Mouse (Mus musculus) lung, postnatal 0 days (tissue): ENCODE data around the gene Nup93. TPM values are rescaled to one million over a fixed set of nuclear protein-coding genes. Genes with fewer than 3 reads are reported as not detected.

Experiments
- ATAC-seq: fragments of 200-750 bp; cut with Nextera tagmentation; 2 replicates; pipeline ENCODE4 v1.8.0; 2017; ENCODE audit warnings: moderate library complexity
- DNase-seq: peaks from one replicate; pipeline ENCODE4 v3.0.0-alpha.2; 2016; ENCODE audit warnings: low spot score
- H3K27ac ChIP-seq: fragments of 300-500 bp; sonication (generic); 2 replicates; pipeline ENCODE4 v1.5.1; 2014; ENCODE audit warnings: antibody characterized with exemption, mild to moderate bottlenecking, low read length, mixed read lengths
- H3K27me3 ChIP-seq: fragments of 300-500 bp; sonication (generic); replicated peaks from 2 replicates; pipeline ENCODE4 v1.6.1; 2014; ENCODE audit warnings: low read length, mixed read lengths; ENCODE audit not compliant: insufficient read depth
- H3K36me3 ChIP-seq: fragments of 300-500 bp; sonication (generic); 2 replicates; pipeline ENCODE4 v1.6.1; 2014; ENCODE audit warnings: low read length, mixed read lengths; ENCODE audit not compliant: insufficient read depth
- H3K4me1 ChIP-seq: fragments of 300-500 bp; sonication (generic); 2 replicates; pipeline ENCODE4 v1.6.1; 2014; ENCODE audit warnings: antibody characterized with exemption, low read depth, low read length, mixed read lengths; ENCODE audit not compliant: insufficient read depth
- H3K4me2 ChIP-seq: fragments of 300-500 bp; sonication (generic); replicated peaks from 2 replicates; pipeline ENCODE4 v1.6.1; 2014; ENCODE audit warnings: low read depth, mild to moderate bottlenecking, low read length, moderate library complexity, mixed read lengths
- H3K4me3 ChIP-seq: fragments of 300-500 bp; sonication (generic); 2 replicates; pipeline ENCODE4 v1.5.1; 2014; ENCODE audit warnings: low read depth, low read length
- H3K9ac ChIP-seq: fragments of 300-500 bp; sonication (generic); replicated peaks from 2 replicates; pipeline ENCODE4 v1.6.1; 2014; ENCODE audit warnings: low read depth, mild to moderate bottlenecking
- H3K9me3 ChIP-seq: fragments of 300-500 bp; sonication (generic); 2 replicates; pipeline ENCODE4 v1.6.1; 2016; ENCODE audit warnings: low read length, mixed read lengths
- CTCF ChIP-seq: IDR thresholded peaks from 2 replicates; pipeline ENCODE4 v1.5.1; 2016; ENCODE audit warnings: antibody characterized with exemption, mild to moderate bottlenecking
- EP300 ChIP-seq: IDR thresholded peaks from 2 replicates; pipeline ENCODE4 v1.6.1; 2016; ENCODE audit warnings: antibody characterized with exemption, mild to moderate bottlenecking, control low read depth
- WGBS: fragments of 180-500 bp; shearing (Covaris S2); extraction: QIAGEN DNeasy Blood & Tissue Kit; methylation state at CpG from one replicate; pipeline ENCODE4 v1.1.7; 2014; 5-methylcytosine and 5-hydroxymethylcytosine counted together
- polyA plus RNA-seq: library from polyadenylated mRNA; unstranded; fragments of >200 nt; fragmentation: Nextera tagmentation; extraction: Ambion mirVana; gene quantifications from 2 replicates; pipeline ENCODE4 v1.2.1, GENCODE M21; 2015

Nup93 gene
- polyA plus RNA-seq, 1 experiment from 2014 or later, result 26.7 TPM

DNA sequence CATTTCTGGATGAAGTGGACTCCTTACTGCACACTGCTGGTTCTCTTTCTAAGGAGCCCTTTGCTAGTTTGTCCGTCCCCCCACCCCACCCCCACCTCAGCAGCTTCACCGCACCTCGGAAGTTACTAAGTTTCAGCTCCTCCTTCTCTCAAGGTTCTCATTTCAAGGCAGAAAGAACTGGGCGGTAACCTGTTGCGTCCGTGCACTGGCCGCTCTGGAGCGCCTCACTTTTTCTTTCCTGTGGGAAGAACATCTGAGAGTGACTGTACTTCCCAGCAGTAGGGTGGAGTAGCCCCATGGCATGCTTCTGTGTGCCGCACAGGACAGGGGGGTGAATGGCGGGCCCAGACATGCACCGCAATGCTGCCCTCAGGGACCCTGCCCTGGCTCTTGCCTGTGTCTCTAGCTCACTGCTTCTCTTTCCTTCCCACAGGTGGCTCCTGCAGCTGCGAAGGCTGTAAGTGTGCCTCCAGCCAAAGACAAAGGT lies 30.0 kb upstream of the Nup93 start:
- H3K9me3 ChIP-seq, result no peaks in the 10 kb centered on the region
- DNase-seq (peak; percentile 76), ATAC-seq (peak; percentile 42)
- H3K9ac ChIP-seq, result no peak overlapping the region
- no peaks in the 10 kb centered on the region for H3K36me3 ChIP-seq
- 0 out of 2 replicates have a peak, but pooled peaks cover 5% of the 10 kb centered on the region for H3K27me3 ChIP-seq
- H3K4me1 ChIP-seq, result peaks cover 22% of the 10 kb centered on the region
- no peak for TF ChIP-seq EP300
- TF ChIP-seq CTCF, result no peak
- 22% methylated on average over 12 of the region's 12 CpGs for WGBS
- no peak overlapping the region for H3K4me3 ChIP-seq
- H3K27ac ChIP-seq, result peak overlapping the region; percentile 88
- H3K4me2 ChIP-seq, result 0 out of 2 replicates have a peak overlapping the region, but pooled peaks have one; percentile 8

DNA sequence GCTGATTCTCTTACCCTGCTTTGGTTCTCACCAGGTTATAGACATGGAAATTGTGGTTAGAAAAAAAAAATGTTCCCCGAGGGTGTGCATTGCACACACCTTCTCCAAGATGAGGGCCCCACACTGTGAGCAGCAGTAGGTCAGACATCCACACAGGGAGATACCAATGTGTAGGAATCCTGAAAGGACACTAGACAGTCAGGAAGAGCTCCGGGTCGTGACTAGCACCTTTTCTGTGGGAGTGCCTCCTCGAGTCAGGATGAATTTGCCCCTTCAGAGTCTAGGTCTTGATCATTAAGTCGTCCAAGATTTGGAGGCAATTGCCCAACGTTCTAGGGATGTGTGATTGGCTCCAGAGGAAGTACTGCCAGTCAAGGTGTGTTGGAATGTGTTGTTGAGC lies 28.6 kb upstream of the Nup93 start:
- Histone ChIP-seq H3K4me2 (peak overlapping the region; percentile 23; the same call in 1 of the 2 replicates), H3K9me3 (no peaks in the 10 kb centered on the region), H3K27ac (no peak overlapping the region), H3K4me3 (no peak overlapping the region), H3K36me3 (no peaks in the 10 kb centered on the region), H3K4me1 (peaks cover 18% of the 10 kb centered on the region; the same call in 1 of the 2 replicates), H3K9ac (no peak overlapping the region), H3K27me3 (no peaks in the 10 kb centered on the region)
- TF ChIP-seq CTCF (no peak), EP300 (no peak)
- DNase-seq (no peak), ATAC-seq (no peak)
- 59% methylated on average over 6 of the region's 6 CpGs for WGBS

DNA sequence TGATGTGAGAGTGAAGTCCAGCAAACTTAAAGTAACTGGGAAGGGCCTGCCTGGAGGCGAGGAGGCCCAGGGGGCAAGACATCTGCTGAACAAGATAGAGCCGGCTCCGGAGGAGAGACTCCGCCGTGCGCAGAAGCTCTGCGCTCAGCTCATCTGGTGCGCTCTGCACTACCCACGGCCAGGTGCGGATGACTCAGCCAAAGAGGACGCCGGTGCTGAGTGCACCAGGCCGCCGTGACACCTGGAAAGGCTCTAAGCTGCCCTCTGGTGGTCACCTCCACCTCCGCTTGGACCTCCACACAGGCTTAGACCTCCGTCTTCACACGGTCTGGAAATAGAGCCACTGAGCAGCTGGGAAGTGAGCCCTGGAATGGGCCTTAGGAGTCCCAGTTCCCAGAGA lies 27.8 kb upstream of the Nup93 start:
- Histone ChIP-seq H3K27ac (no peak overlapping the region), H3K4me3 (no peak overlapping the region), H3K36me3 (no peaks in the 10 kb centered on the region), H3K9me3 (no peaks in the 10 kb centered on the region), H3K4me1 (peaks cover 22% of the 10 kb centered on the region; the same call in 1 of the 2 replicates), H3K4me2 (peak overlapping the region; percentile 23; the same call in 1 of the 2 replicates), H3K9ac (no peak overlapping the region), H3K27me3 (no peaks in the 10 kb centered on the region)
- TF ChIP-seq CTCF (peak; percentile 88), EP300 (no peak)
- DNase-seq (peak; percentile 90), ATAC-seq (peak; percentile 70)
- 4% methylated on average over 17 of the region's 17 CpGs for WGBS

DNA sequence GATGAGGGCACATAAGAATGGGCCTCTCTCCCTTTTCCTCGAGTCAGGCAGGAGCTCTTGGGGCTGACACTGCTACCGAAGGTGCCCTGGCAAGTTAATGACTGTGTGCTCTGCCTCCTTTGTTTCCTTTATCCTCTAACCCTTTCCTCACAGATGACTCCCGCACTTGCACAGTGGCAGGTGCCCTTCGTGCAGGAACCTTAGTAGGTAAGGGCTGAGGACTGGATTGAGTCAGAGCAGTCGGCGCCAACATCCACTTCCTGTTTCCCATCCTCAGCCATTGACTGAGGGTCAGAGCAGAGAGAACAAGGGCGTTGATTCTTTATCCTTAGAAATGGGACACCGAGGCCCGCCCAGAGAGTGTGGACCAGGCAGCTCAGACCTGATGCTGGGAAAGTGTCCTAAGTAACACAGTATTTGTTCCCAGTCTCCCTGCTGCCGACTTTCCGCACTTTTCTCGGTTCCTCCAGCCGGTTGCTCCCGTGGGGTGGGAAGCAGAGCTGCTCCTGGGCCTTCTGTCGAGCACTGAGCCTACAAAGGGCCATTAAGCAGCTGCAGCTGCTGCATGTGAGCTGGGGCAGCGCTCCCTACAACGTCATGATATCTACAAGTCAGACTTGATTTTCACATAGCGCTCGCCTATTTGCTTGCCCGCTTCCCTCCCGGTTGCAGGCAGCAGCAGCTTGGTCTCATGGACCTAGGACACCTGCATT lies 26.9 kb upstream of the Nup93 start:
- Histone ChIP-seq H3K27me3 (no peaks in the 10 kb centered on the region), H3K9me3 (no peaks in the 10 kb centered on the region), H3K27ac (0 out of 2 replicates have a peak overlapping the region, but pooled peaks have one; percentile 14), H3K36me3 (no peaks in the 10 kb centered on the region), H3K4me1 (peaks cover 22% of the 10 kb centered on the region; the same call in 1 of the 2 replicates), H3K4me2 (no peak overlapping the region), H3K4me3 (no peak overlapping the region), H3K9ac (no peak overlapping the region)
- 40% methylated on average over 21 of the region's 21 CpGs for WGBS
- no peak for ATAC-seq
- DNase-seq, result peak; percentile 25
- TF ChIP-seq CTCF (no peak), EP300 (no peak)

DNA sequence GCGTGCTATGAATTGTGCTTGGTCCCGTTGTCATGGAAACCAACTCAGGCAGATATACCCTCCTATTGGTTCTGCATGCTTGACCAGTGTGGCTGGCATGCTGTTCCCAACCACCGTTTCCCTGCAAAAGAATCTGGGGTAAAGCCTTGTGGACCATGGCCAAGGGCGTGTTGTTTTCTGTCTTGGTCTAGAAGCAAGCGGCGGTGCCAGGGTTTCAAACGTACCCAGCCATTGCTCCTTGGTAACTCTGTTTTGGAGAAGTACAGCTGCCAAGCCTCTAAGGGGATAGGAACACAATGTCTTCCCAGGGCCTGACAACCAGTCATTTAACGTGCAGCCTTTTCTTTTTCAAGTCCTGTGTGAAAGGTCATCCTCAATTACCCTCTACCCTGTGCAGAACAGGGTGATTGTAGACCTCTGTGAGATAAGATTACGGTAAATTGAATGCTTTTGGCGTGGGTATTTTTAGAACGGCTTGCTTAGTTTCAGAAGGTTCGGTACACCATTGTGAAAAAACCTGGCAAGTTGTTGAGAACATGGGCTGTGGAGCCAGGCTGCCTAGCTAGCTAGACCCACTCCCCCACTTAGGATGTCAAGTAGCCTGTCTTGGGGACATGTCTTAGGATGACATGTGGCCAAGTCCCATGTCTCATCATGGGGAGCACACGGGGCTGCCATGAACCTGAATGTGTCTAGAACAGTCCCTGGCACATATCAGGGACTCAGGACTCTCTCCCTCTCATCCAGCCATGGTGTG lies 24.9 kb upstream of the Nup93 start:
- WGBS, result 48% methylated on average over 13 of the region's 13 CpGs
- Histone ChIP-seq H3K4me2 (no peak overlapping the region), H3K4me1 (0 out of 2 replicates have a peak, but pooled peaks cover 13% of the 10 kb centered on the region), H3K27me3 (no peaks in the 10 kb centered on the region), H3K36me3 (no peaks in the 10 kb centered on the region), H3K9ac (no peak overlapping the region), H3K4me3 (no peak overlapping the region), H3K27ac (no peak overlapping the region), H3K9me3 (no peaks in the 10 kb centered on the region)
- TF ChIP-seq CTCF (no peak), EP300 (peak; percentile 64)
- no peak for DNase-seq
- ATAC-seq, result no peak

DNA sequence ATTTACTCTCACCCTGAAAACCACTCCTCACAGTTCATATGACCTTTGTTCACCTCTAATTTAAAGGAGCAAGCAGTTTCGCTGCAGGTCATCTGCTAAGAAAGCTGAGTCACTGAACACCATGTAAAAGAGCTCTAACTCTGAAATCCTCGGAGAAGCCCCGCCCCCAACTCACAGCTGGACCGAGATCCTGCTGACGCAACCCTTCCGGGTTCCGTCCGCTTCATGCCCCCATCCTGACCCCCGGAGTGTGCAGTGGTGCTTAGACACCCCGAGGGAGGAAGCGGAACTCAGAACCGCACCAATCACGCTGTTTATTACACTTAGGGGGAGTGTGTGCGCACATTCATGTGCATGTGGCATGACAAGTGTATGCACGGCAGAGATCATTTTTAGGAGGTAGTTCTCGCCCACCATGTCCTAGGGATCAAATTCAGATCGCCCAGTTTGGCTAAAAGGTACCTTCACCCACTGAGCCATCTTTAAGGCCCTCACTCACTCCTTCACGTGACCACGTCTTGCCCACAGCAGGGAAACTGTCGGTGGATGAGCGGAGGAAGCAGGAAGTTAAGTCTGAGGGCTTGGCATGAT lies 23.2 kb upstream of the Nup93 start:
- peak overlapping the region; percentile 8 for H3K4me3 ChIP-seq
- DNase-seq, result peak; percentile 91
- no peak overlapping the region for H3K27ac ChIP-seq
- TF ChIP-seq EP300 (no peak), CTCF (no peak)
- H3K9me3 ChIP-seq, result no peaks in the 10 kb centered on the region
- H3K4me2 ChIP-seq, result peak overlapping the region; percentile 42
- no peaks in the 10 kb centered on the region for H3K27me3 ChIP-seq
- H3K9ac ChIP-seq, result no peak overlapping the region
- WGBS, result 16% methylated on average over 21 of the region's 21 CpGs
- no peaks in the 10 kb centered on the region for H3K36me3 ChIP-seq
- peak; percentile 58 for ATAC-seq
- 0 out of 2 replicates have a peak, but pooled peaks cover 13% of the 10 kb centered on the region for H3K4me1 ChIP-seq
